Mouse (Mus musculus): ENCODE data around the gene Gm5148.

Gm5148 gene

DNA sequence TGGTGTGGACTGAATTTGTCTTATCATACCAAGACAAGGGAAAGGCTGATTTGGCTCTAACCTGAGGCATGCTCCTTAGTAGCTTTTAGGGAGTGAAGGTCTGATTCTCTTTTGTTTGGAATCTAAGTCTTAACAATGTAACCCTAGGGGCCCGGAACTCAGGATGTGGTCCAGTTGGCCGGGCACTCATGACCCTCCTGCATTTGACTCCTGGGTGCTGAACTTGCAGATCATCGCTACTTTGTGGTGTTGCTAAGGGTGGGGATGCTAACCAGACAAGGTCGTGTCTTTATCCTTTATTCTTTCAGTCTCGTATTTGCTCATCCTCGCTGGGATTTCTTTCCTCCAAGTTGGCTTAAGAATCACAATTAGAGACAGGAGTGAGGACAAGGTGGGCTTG is 37.5 kb downstream of the Gm5148 start:
- DNase-seq, result no peak

DNA sequence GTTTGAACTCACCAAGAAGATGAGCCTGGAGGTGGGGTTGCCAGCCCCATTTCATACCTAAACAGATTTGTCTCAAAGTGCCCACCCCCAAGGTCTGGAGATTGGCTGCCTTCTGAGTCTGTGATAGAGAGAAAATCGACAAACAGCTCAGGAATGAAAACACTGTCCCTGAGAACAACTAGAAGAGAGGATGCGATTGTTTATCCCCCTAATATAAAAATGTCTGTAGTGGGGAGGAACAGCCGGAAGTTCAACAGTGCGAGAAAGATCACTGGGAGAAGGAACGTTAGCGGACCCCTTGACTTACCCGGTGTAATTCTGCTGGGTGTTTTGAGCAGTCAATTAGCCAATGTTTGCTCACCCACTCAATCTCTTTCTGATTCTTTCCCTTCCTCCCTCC is 38.1 kb downstream of the Gm5148 start:
- DNase-seq, result no peak

DNA sequence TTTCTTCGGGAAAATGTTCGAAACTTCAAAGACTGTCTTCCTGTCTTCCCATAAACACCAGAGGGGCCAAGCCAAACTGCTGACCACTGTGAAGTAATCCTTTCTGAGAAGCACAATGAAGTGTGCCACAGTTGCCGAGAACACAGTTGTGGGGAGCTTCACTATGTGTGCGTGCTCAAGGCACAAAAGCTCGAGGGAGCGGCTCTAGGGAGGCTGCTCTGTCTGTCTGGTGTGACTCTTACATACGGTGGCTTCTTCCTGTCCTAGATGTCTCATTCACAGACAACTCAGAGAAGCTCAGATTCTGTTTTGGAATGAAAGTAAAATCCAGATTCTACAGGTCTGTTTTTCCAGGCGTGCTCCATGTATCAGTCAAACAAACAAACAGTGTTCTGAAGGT is 48.0 kb downstream of the Gm5148 start:
- DNase-seq, result no peak

DNA sequence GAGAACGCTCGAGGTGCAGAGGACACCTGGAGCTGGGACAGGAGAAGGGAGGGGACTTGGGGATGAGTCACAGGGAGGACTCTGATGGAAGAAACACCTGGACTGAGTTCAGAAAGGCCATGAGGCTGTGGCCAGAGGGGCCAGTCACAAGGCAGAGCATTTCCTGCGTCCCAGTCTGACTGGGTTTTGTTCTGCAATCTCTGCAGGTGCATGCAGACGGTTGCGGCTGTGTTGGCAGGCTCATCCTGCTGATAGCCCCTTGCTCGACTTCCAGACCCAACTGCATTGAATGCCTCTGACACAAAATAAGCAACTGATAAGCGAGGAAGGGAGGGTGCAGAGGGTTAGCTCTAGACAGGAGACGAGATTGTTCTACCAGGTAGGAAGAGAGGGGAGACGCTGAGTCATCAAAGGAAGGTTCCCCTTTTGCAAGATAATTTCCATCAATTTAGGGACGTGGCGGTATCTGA is 49.2 kb downstream of the Gm5148 start:
- DNase-seq, result peak; percentile 31

DNA sequence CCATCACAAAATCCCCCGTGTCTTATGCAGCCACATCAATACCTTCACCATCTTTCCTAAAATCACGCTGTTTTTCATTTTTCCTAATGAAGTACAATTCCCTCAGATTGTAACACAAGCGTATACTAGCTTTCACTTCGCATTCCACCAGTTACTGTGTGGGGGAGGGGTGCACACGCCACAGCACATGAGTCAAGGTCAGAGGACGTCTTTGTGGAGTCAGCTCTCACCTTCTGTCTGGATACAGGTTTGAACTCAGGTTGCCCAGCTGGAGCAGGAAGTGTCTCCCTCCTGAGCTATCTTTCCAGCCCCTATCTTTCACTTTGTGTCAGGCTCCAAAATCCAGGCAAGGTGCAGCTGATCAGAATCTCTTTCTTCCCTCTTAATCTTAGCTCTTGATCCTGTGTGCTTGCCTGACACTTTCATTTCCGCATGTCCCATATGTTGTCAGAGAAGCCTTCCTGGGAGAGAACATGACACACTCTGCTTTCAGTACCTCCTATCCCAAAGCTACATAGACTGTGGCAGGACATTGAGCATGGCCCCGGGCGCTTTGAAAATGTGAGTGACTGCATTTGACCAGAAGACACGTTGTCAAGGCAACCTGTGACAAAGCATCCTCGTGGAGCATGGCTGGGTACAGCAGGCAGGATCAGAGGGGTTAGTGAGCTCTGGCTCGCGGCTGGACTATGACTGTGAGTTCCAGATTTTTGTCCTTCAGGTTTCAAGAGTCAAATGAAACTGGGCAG is 50.6 kb downstream of the Gm5148 start:
- DNase-seq, result no peak

DNA sequence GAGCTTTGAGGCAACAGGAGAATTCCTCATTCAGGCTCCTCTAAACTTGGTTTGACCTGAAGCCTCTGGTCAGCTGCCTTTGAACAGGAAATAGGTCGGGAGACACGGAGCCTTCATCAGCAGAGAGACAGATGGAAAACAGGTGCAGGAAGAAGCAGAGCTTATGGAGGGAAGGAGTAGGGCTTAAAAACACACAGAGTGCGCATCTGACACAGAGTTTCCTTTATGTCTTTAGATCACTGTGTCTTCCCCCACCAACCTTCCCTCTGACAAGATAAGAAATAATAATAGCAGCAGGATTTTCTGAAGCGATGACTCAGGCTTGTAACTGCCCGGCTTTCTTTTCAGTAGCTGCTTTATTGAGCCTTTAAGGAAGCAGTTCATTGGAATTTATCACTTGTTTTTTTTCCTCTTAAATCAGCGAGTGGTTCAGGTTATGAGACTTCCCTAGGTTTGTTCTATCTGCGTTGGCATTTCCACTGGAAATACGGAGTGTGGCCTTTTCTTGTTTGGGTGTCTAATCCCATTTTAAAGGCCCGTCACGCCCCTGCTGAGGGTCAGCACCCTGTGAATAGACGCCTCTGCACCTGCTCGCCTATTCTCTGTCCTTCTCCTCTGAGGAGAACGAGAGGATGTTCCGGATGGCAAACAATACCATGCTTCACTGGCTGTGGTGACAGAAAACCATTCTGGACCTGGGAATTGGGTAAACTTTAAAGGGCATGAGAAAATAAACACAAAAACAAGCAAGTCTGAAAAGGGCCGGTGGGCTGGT is 51.8 kb downstream of the Gm5148 start:
- no peak for DNase-seq

DNA sequence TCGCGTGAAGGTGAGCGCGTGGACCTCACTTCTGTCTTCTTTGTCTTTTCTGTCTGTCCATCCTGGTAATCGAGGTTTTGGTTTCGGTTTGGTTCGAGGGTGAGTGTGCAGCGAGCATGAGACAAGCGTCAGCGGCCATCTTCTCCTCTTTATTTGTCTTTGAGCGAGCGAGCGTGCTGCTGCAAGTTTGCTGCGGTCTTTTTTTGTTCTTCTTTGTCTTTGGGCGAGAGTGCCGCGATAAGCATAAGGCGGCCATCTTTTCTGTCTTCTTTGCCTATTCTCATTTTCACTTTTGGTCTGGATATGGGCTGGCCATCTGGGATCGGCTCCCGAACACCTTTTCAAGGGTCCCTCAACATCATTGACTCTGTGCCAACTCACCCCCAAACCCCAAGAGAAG is 55.2 kb downstream of the Gm5148 start:
- no peak for DNase-seq

DNA sequence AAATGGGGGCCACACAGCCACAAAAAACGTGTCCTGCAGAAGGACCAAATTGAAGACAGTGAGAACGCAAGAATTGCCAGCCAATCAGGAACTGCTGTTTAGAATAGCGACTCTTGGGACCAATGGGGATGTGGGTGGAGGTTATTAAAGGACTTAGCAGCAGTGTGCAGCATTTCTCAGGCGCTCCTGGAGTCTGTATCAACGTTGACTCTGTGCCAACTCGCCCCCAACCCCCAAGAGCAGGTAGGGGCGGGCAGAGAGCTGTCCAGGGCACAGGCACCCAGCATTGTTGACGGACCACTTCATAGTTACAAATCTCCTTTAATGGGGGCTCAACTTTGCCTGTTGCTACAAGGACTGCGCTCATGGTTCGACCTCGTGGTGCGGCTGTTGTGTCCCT is 55.6 kb downstream of the Gm5148 start:
- DNase-seq, result no peak

DNA sequence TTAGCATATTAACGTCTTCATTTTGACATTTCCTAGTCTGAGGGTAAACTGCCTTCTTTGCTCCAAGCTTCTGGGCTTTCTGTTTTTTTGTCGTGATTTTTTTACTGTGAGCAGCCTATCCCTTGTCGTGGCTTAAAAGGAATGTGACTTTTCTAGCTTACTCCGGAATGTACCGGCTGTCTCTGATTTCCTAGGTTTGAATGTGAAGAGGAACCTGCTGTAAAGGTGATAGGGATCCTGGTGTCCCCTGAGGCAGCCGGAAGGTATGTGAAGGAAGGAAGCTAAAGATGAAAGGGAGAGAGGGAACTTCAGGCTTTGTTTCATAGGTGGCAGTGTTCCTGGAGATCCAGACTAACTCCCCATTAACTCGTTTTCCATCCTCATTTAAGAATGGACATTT is 56.6 kb downstream of the Gm5148 start:
- no peak for DNase-seq

DNA sequence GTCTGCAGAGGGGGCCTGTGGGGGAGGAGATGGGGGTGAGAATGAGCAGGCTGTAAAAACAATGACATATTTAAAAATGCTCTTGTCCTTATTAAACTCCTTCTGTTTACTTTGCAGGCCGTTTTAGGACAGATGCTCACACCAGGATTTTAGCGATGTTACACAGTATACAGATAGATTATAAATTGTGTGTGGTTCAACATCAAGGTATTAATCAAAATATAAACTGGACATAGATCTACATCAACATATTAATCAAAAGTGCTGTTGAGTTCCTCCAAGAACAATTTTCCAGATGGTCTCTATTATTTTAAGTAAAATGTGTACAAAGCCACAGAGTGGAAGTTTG is 57.2 kb downstream of the Gm5148 start:
- no peak for DNase-seq

DNA sequence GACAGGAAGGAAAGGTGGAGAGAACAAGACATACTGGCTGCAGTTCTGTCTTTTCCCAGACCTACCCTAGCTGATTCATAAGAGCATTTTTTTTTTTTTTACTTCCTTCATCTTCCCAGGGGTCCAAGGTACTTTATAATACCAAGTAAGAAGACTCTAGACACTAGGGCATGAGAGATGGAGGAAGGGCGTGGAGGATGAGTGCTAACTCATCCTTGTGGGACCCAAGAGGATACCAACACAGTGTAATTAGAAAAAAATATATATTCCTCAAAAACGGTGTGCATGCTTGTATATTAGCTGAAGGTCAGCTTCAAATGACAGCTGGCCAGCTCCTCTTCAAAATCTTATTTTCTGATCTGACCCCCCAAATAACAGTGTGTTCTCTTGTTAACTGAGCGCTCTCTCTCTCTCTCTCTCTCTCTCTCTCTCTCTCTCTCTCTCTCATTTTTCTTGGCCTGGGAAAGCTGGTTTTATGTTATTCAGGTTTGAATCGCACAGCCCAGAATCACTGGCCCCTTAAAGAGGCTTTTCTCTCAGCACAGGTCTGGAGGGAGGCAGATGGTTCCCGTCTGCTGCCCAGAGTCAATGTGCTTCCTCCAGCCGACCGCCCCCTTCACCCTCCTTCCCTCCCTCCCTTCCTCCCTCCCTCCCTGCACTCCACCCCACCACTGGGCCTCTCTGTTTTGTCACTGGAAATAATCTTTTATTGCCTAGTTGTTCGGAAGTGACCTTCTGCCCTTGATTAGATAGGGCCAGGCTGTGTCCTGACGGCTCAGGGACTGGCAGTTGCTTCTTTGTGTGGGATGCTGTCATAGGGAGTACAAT is 57.8 kb downstream of the Gm5148 start:
- no peak for DNase-seq

Measured in thymus, postnatal 14 days (tissue).